Mouse (Mus musculus) spleen, adult 2 months (tissue): ENCODE results near the gene Tcp11l1.

ENCODE experiments used
- CTCF ChIP-seq: fragments of 200-500 bp; IDR thresholded peaks from 2 replicates; pipeline ENCODE4 v1.5.1; 2011; ENCODE audit warnings: mild to moderate bottlenecking, inconsistent platforms; ENCODE audit not compliant: insufficient read depth, insufficient read length, insufficient replicate concordance; ENCODE audit errors: extremely low read depth
- POLR2A ChIP-seq: fragments of 200-500 bp; IDR thresholded peaks from 2 replicates; pipeline ENCODE4 v1.6.1; 2011; ENCODE audit warnings: low read depth, low read length, inconsistent platforms

DNA sequence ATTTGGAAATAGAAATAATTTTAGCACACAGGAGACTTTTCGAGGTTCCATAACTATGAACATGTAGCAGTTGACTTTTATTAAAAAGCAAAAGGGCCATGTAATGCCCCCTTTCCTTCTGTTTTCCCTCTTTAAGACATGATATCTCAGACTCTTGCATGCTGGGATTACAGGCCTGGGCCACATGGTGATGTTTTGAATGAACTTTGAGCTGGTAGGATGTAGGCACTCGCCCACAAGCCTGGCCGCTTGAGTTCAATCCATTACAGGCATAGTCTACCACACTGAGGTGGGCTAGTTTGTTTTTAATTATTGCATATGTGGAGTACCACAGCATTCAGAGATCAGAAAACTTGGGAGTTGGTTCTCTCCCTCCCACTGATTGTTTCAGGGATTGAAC, 97.2 kb downstream of the Tcp11l1 start:
- no peak for TF ChIP-seq CTCF
- no peak for TF ChIP-seq POLR2A
